Mouse (Mus musculus): ENCODE data around the gene Fam149a. TPM values are rescaled to one million over a fixed set of nuclear protein-coding genes. Genes with fewer than 3 reads are reported as not detected.

The Fam149a gene
- polyA plus RNA-seq, 1 experiment from 2014 or later, result 12.6 TPM

- Histone ChIP-seq H3K9me3 (ENCODE audit: control insufficient read depth, low read length) (no peaks in the 10 kb centered on the region), H3K4me2 (ENCODE audit: low read depth) (no peak overlapping the region), H3K4me3 (ENCODE audit: low read depth, low read length) (no peak overlapping the region), H3K27me3 (ENCODE audit: control insufficient read depth, insufficient read depth, low read length) (no peaks in the 10 kb centered on the region), H3K36me3 (ENCODE audit: control insufficient read depth, insufficient read depth, low read length) (no peaks in the 10 kb centered on the region), H3K9ac (ENCODE audit: low read length) (no peak overlapping the region), H3K4me1 (ENCODE audit: control insufficient read depth, insufficient read depth, low read length) (no peaks in the 10 kb centered on the region), H3K27ac (ENCODE audit: low read depth, low read length) (no peak overlapping the region)
- no peak for DNase-seq (ENCODE audit: low spot score)
- ATAC-seq (ENCODE audit: insufficient read depth, low FRiP score, low TSS enrichment), result no peak
- 84% methylated on average over 2 of the region's 2 CpGs for WGBS
These were observed 60.7 kb downstream of the Fam149a start for GRCm38 (mm10) chr8:45321365-45321764.

- Histone ChIP-seq H3K27ac (ENCODE audit: low read depth, low read length) (no peak overlapping the region), H3K4me1 (ENCODE audit: control insufficient read depth, insufficient read depth, low read length) (no peaks in the 10 kb centered on the region), H3K9ac (ENCODE audit: low read length) (no peak overlapping the region), H3K4me2 (ENCODE audit: low read depth) (no peak overlapping the region), H3K4me3 (ENCODE audit: low read depth, low read length) (no peak overlapping the region), H3K36me3 (ENCODE audit: control insufficient read depth, insufficient read depth, low read length) (no peaks in the 10 kb centered on the region), H3K27me3 (ENCODE audit: control insufficient read depth, insufficient read depth, low read length) (no peaks in the 10 kb centered on the region), H3K9me3 (ENCODE audit: control insufficient read depth, low read length) (no peaks in the 10 kb centered on the region)
- no peak for ATAC-seq (ENCODE audit: insufficient read depth, low FRiP score, low TSS enrichment)
- DNase-seq (ENCODE audit: low spot score), result no peak
- 75% methylated on average over 1 of the region's 1 CpGs for WGBS
These were observed 61.2 kb downstream of the Fam149a start for GRCm38 (mm10) chr8:45320930-45321329.

GRCm38 (mm10) chr8:45310967-45311366, 71.1 kb downstream of the Fam149a start:
- DNase-seq (ENCODE audit: low spot score), result no peak
- 94% methylated on average over 4 of the region's 4 CpGs for WGBS

GRCm38 (mm10) chr8:45308366-45308765, 73.7 kb downstream of the Fam149a start, which contains the start of gene Gm45753:
Gene Gm45753 (minus strand): TSS chr8:45308466.
- Histone ChIP-seq H3K36me3 (ENCODE audit: control insufficient read depth, insufficient read depth, low read length) (no peaks in the 10 kb centered on the region), H3K27ac (ENCODE audit: low read depth, low read length) (no peak within 1 kb of the TSS), H3K4me2 (ENCODE audit: low read depth) (no peak within 1 kb of the TSS), H3K9ac (ENCODE audit: low read length) (no peak within 1 kb of the TSS), H3K4me1 (ENCODE audit: control insufficient read depth, insufficient read depth, low read length) (no peaks in the 10 kb centered on the region), H3K27me3 (ENCODE audit: control insufficient read depth, insufficient read depth, low read length) (no peaks in the 10 kb centered on the region), H3K4me3 (ENCODE audit: low read depth, low read length) (no peak within 1 kb of the TSS), H3K9me3 (ENCODE audit: control insufficient read depth, low read length) (no peaks in the 10 kb centered on the region)
- no peak for ATAC-seq (ENCODE audit: insufficient read depth, low FRiP score, low TSS enrichment)
- DNase-seq (ENCODE audit: low spot score), result no peak
- 91% methylated on average over 13 of the region's 13 CpGs for WGBS

More at GRCm38 (mm10) chr8:45310967-45311366, 71.1 kb downstream of the Fam149a start:
- ATAC-seq (ENCODE audit: insufficient read depth, low FRiP score, low TSS enrichment), result no peak
- Histone ChIP-seq H3K4me2 (ENCODE audit: low read depth) (no peak overlapping the region), H3K4me3 (ENCODE audit: low read depth, low read length) (no peak overlapping the region), H3K9ac (ENCODE audit: low read length) (no peak overlapping the region), H3K4me1 (ENCODE audit: control insufficient read depth, insufficient read depth, low read length) (no peaks in the 10 kb centered on the region), H3K27ac (ENCODE audit: low read depth, low read length) (no peak overlapping the region), H3K27me3 (ENCODE audit: control insufficient read depth, insufficient read depth, low read length) (no peaks in the 10 kb centered on the region), H3K36me3 (ENCODE audit: control insufficient read depth, insufficient read depth, low read length) (no peaks in the 10 kb centered on the region), H3K9me3 (ENCODE audit: control insufficient read depth, low read length) (no peaks in the 10 kb centered on the region)

- Histone ChIP-seq H3K9me3 (ENCODE audit: control insufficient read depth, low read length) (no peaks in the 10 kb centered on the region), H3K36me3 (ENCODE audit: control insufficient read depth, insufficient read depth, low read length) (no peaks in the 10 kb centered on the region), H3K27ac (ENCODE audit: low read depth, low read length) (no peak overlapping the region), H3K27me3 (ENCODE audit: control insufficient read depth, insufficient read depth, low read length) (no peaks in the 10 kb centered on the region), H3K9ac (ENCODE audit: low read length) (no peak overlapping the region), H3K4me1 (ENCODE audit: control insufficient read depth, insufficient read depth, low read length) (no peaks in the 10 kb centered on the region), H3K4me3 (ENCODE audit: low read depth, low read length) (no peak overlapping the region), H3K4me2 (ENCODE audit: low read depth) (no peak overlapping the region)
- no peak for DNase-seq (ENCODE audit: low spot score)
- WGBS, result 68% methylated on average over 1 of the region's 1 CpGs
- ATAC-seq (ENCODE audit: insufficient read depth, low FRiP score, low TSS enrichment), result no peak
These were observed 76.6 kb downstream of the Fam149a start for GRCm38 (mm10) chr8:45305479-45305878.

DNA sequence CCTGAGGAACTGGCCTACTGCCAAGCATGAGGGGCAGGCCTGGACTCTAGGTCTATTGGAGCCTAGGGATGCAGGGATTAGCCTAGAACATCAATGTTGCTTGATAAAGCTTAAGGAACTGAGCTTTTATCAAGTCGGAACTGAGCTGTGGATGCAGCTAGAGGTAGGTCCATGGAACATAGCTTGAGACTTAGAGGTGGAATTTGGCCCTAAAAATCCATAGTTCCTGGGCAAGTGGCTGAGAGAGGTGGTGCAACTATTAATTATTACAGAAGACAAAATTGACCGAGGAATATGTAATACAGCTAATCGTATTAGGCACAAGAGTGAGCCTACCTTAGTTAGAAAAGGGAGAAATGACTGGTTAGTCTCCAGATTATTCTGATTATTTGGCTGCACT, 77.7 kb downstream of the Fam149a start:
- H3K27me3 ChIP-seq (ENCODE audit: control insufficient read depth, insufficient read depth, low read length), result no peaks in the 10 kb centered on the region
- H3K9me3 ChIP-seq (ENCODE audit: control insufficient read depth, low read length), result no peaks in the 10 kb centered on the region
- H3K9ac ChIP-seq (ENCODE audit: low read length), result no peak overlapping the region
- no peak overlapping the region for H3K4me3 ChIP-seq (ENCODE audit: low read depth, low read length)
- H3K27ac ChIP-seq (ENCODE audit: low read depth, low read length), result no peak overlapping the region
- no peaks in the 10 kb centered on the region for H3K36me3 ChIP-seq (ENCODE audit: control insufficient read depth, insufficient read depth, low read length)
- no peak overlapping the region for H3K4me2 ChIP-seq (ENCODE audit: low read depth)
- DNase-seq (ENCODE audit: low spot score), result no peak
- 92% methylated on average over 3 of the region's 3 CpGs for WGBS
- no peaks in the 10 kb centered on the region for H3K4me1 ChIP-seq (ENCODE audit: control insufficient read depth, insufficient read depth, low read length)
- ATAC-seq (ENCODE audit: insufficient read depth, low FRiP score, low TSS enrichment), result no peak

GRCm38 (mm10) chr8:45302390-45302789, 79.7 kb downstream of the Fam149a start:
- H3K36me3 ChIP-seq (ENCODE audit: control insufficient read depth, insufficient read depth, low read length), result no peaks in the 10 kb centered on the region
- H3K9ac ChIP-seq (ENCODE audit: low read length), result no peak overlapping the region
- 70% methylated on average over 8 of the region's 8 CpGs for WGBS
- no peaks in the 10 kb centered on the region for H3K9me3 ChIP-seq (ENCODE audit: control insufficient read depth, low read length)
- ATAC-seq (ENCODE audit: insufficient read depth, low FRiP score, low TSS enrichment) (no peak), DNase-seq (ENCODE audit: low spot score) (no peak)
- H3K4me2 ChIP-seq (ENCODE audit: low read depth), result no peak overlapping the region
- H3K27me3 ChIP-seq (ENCODE audit: control insufficient read depth, insufficient read depth, low read length), result no peaks in the 10 kb centered on the region
- no peak overlapping the region for H3K4me3 ChIP-seq (ENCODE audit: low read depth, low read length)
- H3K27ac ChIP-seq (ENCODE audit: low read depth, low read length), result no peak overlapping the region
- H3K4me1 ChIP-seq (ENCODE audit: control insufficient read depth, insufficient read depth, low read length), result no peaks in the 10 kb centered on the region

DNA sequence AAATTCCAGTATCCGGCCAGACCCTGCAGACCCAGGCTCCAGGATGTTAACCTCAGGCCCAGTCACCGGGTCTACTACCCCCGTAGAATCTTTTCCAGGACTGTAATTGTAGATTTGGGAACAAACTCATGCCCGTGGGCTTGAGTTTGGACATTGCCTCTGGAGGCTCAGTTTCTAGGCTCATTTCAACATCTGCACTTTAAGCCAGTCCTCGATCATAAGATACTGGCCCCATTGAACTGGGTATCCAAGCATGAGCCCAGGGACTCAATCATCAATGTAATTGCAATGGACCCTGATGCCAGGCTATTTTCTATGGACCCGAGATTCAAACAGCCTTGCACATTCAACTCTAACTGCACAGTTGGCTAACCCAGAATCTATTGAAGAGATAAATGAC, 86.8 kb downstream of the Fam149a start:
- no peaks in the 10 kb centered on the region for H3K36me3 ChIP-seq (ENCODE audit: control insufficient read depth, insufficient read depth, low read length)
- no peaks in the 10 kb centered on the region for H3K9me3 ChIP-seq (ENCODE audit: control insufficient read depth, low read length)
- no peak overlapping the region for H3K4me3 ChIP-seq (ENCODE audit: low read depth, low read length)
- no peak overlapping the region for H3K9ac ChIP-seq (ENCODE audit: low read length)
- ATAC-seq (ENCODE audit: insufficient read depth, low FRiP score, low TSS enrichment) (no peak), DNase-seq (ENCODE audit: low spot score) (no peak)
- H3K27me3 ChIP-seq (ENCODE audit: control insufficient read depth, insufficient read depth, low read length), result no peaks in the 10 kb centered on the region
- 89% methylated on average over 6 of the region's 6 CpGs for WGBS
- H3K4me2 ChIP-seq (ENCODE audit: low read depth), result no peak overlapping the region
- no peak overlapping the region for H3K27ac ChIP-seq (ENCODE audit: low read depth, low read length)
- H3K4me1 ChIP-seq (ENCODE audit: control insufficient read depth, insufficient read depth, low read length), result no peaks in the 10 kb centered on the region

DNA sequence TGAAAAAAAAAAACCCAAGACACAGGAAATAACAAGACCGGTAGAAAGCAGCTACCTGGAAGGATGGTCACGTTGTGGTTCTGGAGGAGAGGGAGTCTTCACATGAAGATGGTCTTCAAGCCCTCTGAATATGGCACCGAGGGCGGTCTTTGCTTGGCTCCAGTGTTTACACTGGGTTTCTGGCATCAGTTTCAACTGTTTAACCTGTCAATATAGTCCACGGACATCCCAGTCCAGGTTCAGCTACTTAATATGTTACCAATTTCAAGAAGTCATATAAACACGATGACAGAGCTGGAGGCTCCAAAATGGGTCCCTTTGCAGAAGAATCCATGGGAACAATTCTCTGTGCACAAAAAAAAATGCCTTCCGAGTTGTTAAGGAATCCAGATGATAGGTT, 87.4 kb downstream of the Fam149a start, which contains the start of gene Klkb1:
Gene Klkb1 (minus strand): TSS at position 173 of the 400 bp plus-strand sequence.
- H3K9ac ChIP-seq (ENCODE audit: low read length), result no peak within 1 kb of the TSS
- H3K27me3 ChIP-seq (ENCODE audit: control insufficient read depth, insufficient read depth, low read length), result no peaks in the 10 kb centered on the region
- H3K36me3 ChIP-seq (ENCODE audit: control insufficient read depth, insufficient read depth, low read length), result no peaks in the 10 kb centered on the region
- 88% methylated on average over 7 of the region's 7 CpGs for WGBS
- H3K4me1 ChIP-seq (ENCODE audit: control insufficient read depth, insufficient read depth, low read length), result no peaks in the 10 kb centered on the region
- no peak within 1 kb of the TSS for H3K27ac ChIP-seq (ENCODE audit: low read depth, low read length)
- ATAC-seq (ENCODE audit: insufficient read depth, low FRiP score, low TSS enrichment) (no peak), DNase-seq (ENCODE audit: low spot score) (no peak)
- H3K9me3 ChIP-seq (ENCODE audit: control insufficient read depth, low read length), result no peaks in the 10 kb centered on the region
- no peak within 1 kb of the TSS for H3K4me3 ChIP-seq (ENCODE audit: low read depth, low read length)
- H3K4me2 ChIP-seq (ENCODE audit: low read depth), result no peak within 1 kb of the TSS
